Mouse (Mus musculus): ENCODE data around the gene Gm9611. TPM values are rescaled to one million over a fixed set of nuclear protein-coding genes. Genes with fewer than 3 reads are reported as not detected.
"Not testable (repeated sequence)": the region's sequence is repeated elsewhere in the genome, so short reads cannot be mapped to it uniquely, and the experiment has no call there.

The Gm9611 gene
- polyA plus RNA-seq (2012; rRNA removed), result not detected in 2 replicates

DNA sequence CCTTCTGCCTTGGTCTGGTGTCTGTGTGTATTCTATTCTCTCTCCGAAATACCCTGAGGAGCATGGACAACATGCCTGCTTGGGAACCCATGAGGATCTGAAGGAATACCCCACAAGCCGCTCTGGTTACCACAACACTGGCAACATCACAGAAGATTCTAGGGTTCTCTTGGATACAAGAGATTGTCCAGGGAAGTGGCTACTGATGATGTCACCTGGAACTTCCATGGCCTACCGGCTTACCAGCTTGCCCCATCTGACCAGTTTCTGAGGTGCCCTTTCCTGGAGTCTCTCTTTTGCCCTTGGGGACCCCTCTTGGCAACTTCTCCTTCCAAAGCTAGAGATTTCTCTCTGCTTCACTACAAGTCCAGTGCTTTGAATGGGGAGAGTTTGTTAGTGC, at the start of gene Gm9611:
Gm9611 (minus strand) TSS at position 101 of the 400 bp plus-strand sequence.
- WGBS, result 86% methylated on average over 1 of the region's 3 CpGs

DNA sequence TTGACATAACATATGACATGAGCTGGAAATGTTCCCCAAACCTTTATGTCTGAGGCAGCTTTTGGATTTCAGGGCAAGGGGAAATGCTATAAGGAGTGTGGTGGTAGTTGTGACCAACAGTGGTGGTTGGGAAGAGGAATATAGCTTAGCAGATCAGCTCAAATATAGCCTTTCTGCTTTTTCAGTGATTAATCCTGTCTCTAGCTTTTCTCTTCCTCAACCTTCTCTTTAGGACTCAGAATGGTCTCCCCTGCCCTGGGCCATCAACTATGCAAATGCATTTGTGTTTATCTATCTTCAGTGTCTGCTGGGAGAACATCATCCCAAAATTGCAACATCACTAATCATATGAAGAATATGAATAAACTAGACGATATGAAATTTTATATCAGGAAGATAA, 12.8 kb upstream of the Gm9611 start, which contains the start of gene Gm7995:
Gm7995 (plus strand) TSS at position 301 of the 400 bp plus-strand sequence.
- H3K27ac ChIP-seq (ENCODE audit: insufficient read depth, low read length); DNase-seq (ENCODE audit: low read depth in 1 of 2, low spot score in 2 of 2); H3K36me3 ChIP-seq (ENCODE audit: control insufficient read depth, insufficient read depth, low read length); H3K27me3 ChIP-seq (ENCODE audit: control insufficient read depth, insufficient read depth, low read length); H3K4me1 ChIP-seq (ENCODE audit: control insufficient read depth, insufficient read depth, insufficient read length); H3K4me3 ChIP-seq (ENCODE audit: extremely low read depth, insufficient read depth, insufficient read length): not testable (repeated sequence)
- WGBS, result no CpG with 5 or more reads among the region's 1 CpGs

More for the DNA sequence above, at the start of gene Gm9611:
- DNase-seq (ENCODE audit: low read depth in 1 of 2, low spot score in 2 of 2); H3K4me3 ChIP-seq (ENCODE audit: extremely low read depth, insufficient read depth, insufficient read length); H3K27ac ChIP-seq (ENCODE audit: insufficient read depth, low read length); H3K4me1 ChIP-seq (ENCODE audit: control insufficient read depth, insufficient read depth, insufficient read length); H3K36me3 ChIP-seq (ENCODE audit: control insufficient read depth, insufficient read depth, low read length); H3K27me3 ChIP-seq (ENCODE audit: control insufficient read depth, insufficient read depth, low read length): not testable (repeated sequence)

DNA sequence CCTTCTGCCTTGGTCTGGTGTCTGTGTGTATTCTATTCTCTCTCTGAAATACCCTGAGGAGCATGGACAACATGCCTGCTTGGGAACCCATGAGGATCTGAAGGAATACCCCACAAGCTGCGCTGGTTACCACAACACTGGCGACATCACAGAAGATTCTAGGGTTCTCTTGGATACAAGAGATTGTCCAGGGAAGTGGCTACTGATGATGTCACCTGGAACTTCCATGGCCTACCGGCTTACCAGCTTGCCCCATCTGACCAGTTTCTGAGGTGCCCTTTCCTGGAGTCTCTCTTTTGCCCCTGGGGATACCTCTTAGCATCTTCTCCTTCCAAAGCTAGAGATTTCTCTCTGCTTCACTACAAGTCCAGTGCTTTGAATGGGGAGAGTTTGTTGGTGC, 37.2 kb downstream of the Gm9611 start, which contains the start of gene Gm17026:
Gm17026 (minus strand) TSS at position 101 of the 400 bp plus-strand sequence.
- not testable (repeated sequence) for H3K4me1 ChIP-seq (ENCODE audit: control insufficient read depth, insufficient read depth, insufficient read length)

More for the DNA sequence above, 37.2 kb downstream of the Gm9611 start, which contains the start of gene Gm17026:
- 100% methylated on average over 1 of the region's 3 CpGs for WGBS
- not testable (repeated sequence) for H3K27ac ChIP-seq (ENCODE audit: insufficient read depth, low read length); H3K4me3 ChIP-seq (ENCODE audit: extremely low read depth, insufficient read depth, insufficient read length); DNase-seq (ENCODE audit: low read depth in 1 of 2, low spot score in 2 of 2); H3K36me3 ChIP-seq (ENCODE audit: control insufficient read depth, insufficient read depth, low read length); H3K27me3 ChIP-seq (ENCODE audit: control insufficient read depth, insufficient read depth, low read length)

Other genes starting within 250 kb of the Gm9611 start
- not detected in 2 replicates for gene Gm7951, start 180.0 kb downstream of the Gm9611 start, polyA plus RNA-seq (2012; rRNA removed)
- gene Gm17027, start 134.7 kb downstream of the Gm9611 start, polyA plus RNA-seq (2012; rRNA removed), result not detected in 2 replicates
- not detected in 2 replicates for gene Gm3573, start 106.6 kb downstream of the Gm9611 start, polyA plus RNA-seq (2012; rRNA removed)
- not detected in 2 replicates for gene Gm17026, start 37.3 kb downstream of the Gm9611 start, polyA plus RNA-seq (2012; rRNA removed)
- not detected in 2 replicates for gene Gm7995, start 12.9 kb upstream of the Gm9611 start, polyA plus RNA-seq (2012; rRNA removed)
- not detected in 2 replicates for gene Gm8005, start 142.3 kb upstream of the Gm9611 start, polyA plus RNA-seq (2012; rRNA removed)
- gene Gm8011, start 166.5 kb upstream of the Gm9611 start, polyA plus RNA-seq (2012; rRNA removed), result not detected in 2 replicates
- gene Gm8020, start 205.0 kb upstream of the Gm9611 start, polyA plus RNA-seq (2012; rRNA removed), result not detected in 2 replicates
- gene Gm8024, start 226.9 kb upstream of the Gm9611 start, polyA plus RNA-seq (2012; rRNA removed), result not detected in 2 replicates

Measured in spleen, adult 2 months (tissue).